Mouse (Mus musculus) limb, embryonic 14.5 days (tissue): ENCODE measurements around the gene Pmepa1. TPM values are rescaled to one million over a fixed set of nuclear protein-coding genes. Genes with fewer than 3 reads are reported as not detected.

Experiments used
- ATAC-seq: fragments of 200-750 bp; cut with Nextera tagmentation; 2 replicates; pipeline ENCODE4 v1.8.0; 2017; ENCODE audit warnings: low read depth, moderate number of reproducible peaks, moderate TSS enrichment; ENCODE audit not compliant: low FRiP score
- DNase-seq: peaks from one replicate; pipeline ENCODE4 v3.0.0-alpha.2; 2015; ENCODE audit warnings: low spot score
- H3K27ac ChIP-seq: fragments of 300-500 bp; sonication (generic); replicated peaks from 2 replicates; pipeline ENCODE4 v1.5.1; 2014; ENCODE audit warnings: low read depth, mild to moderate bottlenecking, low read length, moderate library complexity, mixed read lengths
- H3K27me3 ChIP-seq: fragments of 300-500 bp; sonication (generic); 2 replicates; pipeline ENCODE4 v1.6.1; 2014; ENCODE audit warnings: low read length, mixed read lengths; ENCODE audit not compliant: control insufficient read depth, insufficient read depth
- H3K36me3 ChIP-seq: fragments of 300-500 bp; sonication (generic); 2 replicates; pipeline ENCODE4 v1.6.1; 2014; ENCODE audit warnings: mild to moderate bottlenecking, low read length, moderate library complexity, mixed read lengths; ENCODE audit not compliant: control insufficient read depth, insufficient read depth
- H3K4me1 ChIP-seq: fragments of 300-500 bp; sonication (generic); 2 replicates; pipeline ENCODE4 v1.6.1; 2014; ENCODE audit warnings: antibody characterized with exemption, low read length, mixed read lengths; ENCODE audit not compliant: control insufficient read depth, insufficient read depth
- H3K4me2 ChIP-seq: fragments of 300-500 bp; sonication (generic); replicated peaks from 2 replicates; pipeline ENCODE4 v1.6.1; 2014; ENCODE audit warnings: low read depth, mild to moderate bottlenecking, low read length, moderate library complexity; ENCODE audit not compliant: severe bottlenecking
- H3K4me3 ChIP-seq: fragments of 300-500 bp; sonication (generic); replicated peaks from 2 replicates; pipeline ENCODE4 v1.5.1; 2014; ENCODE audit warnings: low read length
- H3K9ac ChIP-seq: fragments of 300-500 bp; sonication (generic); 2 replicates; pipeline ENCODE4 v1.6.1; 2014; ENCODE audit warnings: mild to moderate bottlenecking, low read depth, low read length, moderate library complexity; ENCODE audit not compliant: severe bottlenecking
- H3K9me3 ChIP-seq: fragments of 300-500 bp; sonication (generic); 2 replicates; pipeline ENCODE4 v1.6.1; 2016; ENCODE audit warnings: low read length; ENCODE audit not compliant: control insufficient read depth
- POLR2A ChIP-seq: fragments of 200-500 bp; IDR thresholded peaks from 2 replicates; pipeline ENCODE4 v1.8.0; 2012; ENCODE audit warnings: inconsistent platforms, mild to moderate bottlenecking, moderate library complexity, borderline replicate concordance; ENCODE audit not compliant: insufficient read depth, insufficient read length; ENCODE audit errors: extremely low read depth
- WGBS: fragments of 180-500 bp; shearing (Covaris S2); extraction: QIAGEN DNeasy Blood & Tissue Kit; methylation state at CpG from one replicate; pipeline ENCODE4 v1.1.7; 2014; 5-methylcytosine and 5-hydroxymethylcytosine counted together
- polyA plus RNA-seq, 2 experiments: library from polyadenylated mRNA; depleted of rRNA in 1 of 2; stranded (reverse) in 1 of 2; unstranded in 1 of 2; fragments of >200 nt; fragmentation: Nextera tagmentation in 1 of 2; extraction: Ambion mirVana in 1 of 2; gene quantifications; 2 replicates each; pipeline versions ENCODE4 v1.2.1 to v1.2.3; 2012 to 2014

The Pmepa1 gene
- polyA plus RNA-seq, 2 experiments, result 10.2 to 41.0 TPM

DNA sequence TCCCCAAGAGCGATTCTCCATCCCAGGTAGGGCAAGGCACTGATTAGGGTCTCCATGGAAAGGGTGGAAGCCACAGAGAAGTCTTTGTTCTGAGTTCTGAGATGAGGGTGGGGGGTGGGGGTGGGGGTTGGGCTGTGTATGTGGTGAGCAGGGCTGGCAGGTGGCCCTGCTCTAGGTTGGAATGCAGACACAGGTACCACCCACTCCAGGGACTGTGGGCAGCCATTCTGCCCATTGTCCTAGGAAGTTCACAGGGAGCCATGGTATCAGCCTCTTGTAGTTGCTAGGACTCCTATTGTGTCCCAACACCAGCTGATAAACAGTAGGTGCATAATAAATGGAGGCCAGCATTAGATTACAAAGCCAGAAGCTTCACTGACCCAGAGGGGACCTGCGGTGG is 29.1 kb downstream of the Pmepa1 start:
- Histone ChIP-seq H3K9ac (no peak overlapping the region), H3K27ac (no peak overlapping the region), H3K4me3 (no peak overlapping the region), H3K9me3 (no peaks in the 10 kb centered on the region), H3K36me3 (no peaks in the 10 kb centered on the region), H3K27me3 (no peaks in the 10 kb centered on the region), H3K4me2 (no peak overlapping the region), H3K4me1 (peaks cover 57% of the 10 kb centered on the region)
- no peak for TF ChIP-seq POLR2A
- WGBS, result 39% methylated on average over 2 of the region's 2 CpGs
- DNase-seq, result no peak
- no peak for ATAC-seq

DNA sequence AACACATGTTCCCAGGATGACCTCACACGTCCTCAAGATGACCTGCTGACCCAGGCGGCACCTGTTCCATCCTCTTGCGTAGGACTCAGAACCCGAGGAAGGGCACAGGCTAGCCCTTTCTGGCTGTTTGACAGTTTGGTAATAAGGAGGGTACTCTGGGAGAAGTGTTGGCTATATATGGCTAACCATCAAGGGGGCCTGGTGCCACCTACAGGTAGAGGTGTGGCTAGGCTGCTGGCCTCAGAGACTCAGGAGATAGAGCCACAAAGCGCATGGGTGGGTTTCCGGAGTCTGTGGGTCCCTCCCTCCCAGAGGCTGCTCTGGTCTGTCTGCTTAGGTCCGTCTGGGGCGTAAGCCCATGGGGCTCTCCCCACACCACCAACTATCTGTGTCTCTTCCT is 29.6 kb downstream of the Pmepa1 start:
- no peak overlapping the region for H3K9ac ChIP-seq
- H3K27ac ChIP-seq, result no peak overlapping the region
- no peak for DNase-seq
- no peaks in the 10 kb centered on the region for H3K36me3 ChIP-seq
- H3K27me3 ChIP-seq, result no peaks in the 10 kb centered on the region
- no peak overlapping the region for H3K4me2 ChIP-seq
- H3K4me1 ChIP-seq, result peaks cover 51% of the 10 kb centered on the region
- no peak overlapping the region for H3K4me3 ChIP-seq
- no peak for ATAC-seq
- H3K9me3 ChIP-seq, result no peaks in the 10 kb centered on the region
- TF ChIP-seq POLR2A, result no peak
- 69% methylated on average over 8 of the region's 8 CpGs for WGBS

DNA sequence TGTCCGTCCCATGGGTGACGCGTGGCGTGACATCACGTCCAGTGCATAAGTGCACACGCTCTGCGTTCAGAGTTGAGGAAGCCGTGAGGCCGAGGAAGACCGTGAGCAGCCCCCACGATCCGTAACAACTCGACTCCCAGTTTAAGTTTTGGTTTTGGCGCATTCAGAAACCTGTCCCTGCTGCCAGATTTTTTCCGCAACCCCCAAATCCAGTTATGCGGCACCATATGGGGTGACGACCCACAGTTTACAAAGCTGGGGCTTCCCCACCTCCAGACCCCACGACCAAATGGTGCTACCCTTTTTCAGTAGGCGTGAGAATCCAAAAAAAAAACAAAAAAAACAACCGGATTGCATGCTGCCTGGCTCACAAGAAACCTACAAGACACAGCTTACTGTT is 31.1 kb downstream of the Pmepa1 start:
- ATAC-seq, result no peak
- Histone ChIP-seq H3K4me3 (no peak overlapping the region), H3K27me3 (no peaks in the 10 kb centered on the region), H3K9ac (no peak overlapping the region), H3K4me1 (peaks cover 37% of the 10 kb centered on the region), H3K9me3 (no peaks in the 10 kb centered on the region), H3K27ac (no peak overlapping the region), H3K36me3 (no peaks in the 10 kb centered on the region), H3K4me2 (no peak overlapping the region)
- no peak for TF ChIP-seq POLR2A
- 84% methylated on average over 20 of the region's 20 CpGs for WGBS
- DNase-seq, result no peak

DNA sequence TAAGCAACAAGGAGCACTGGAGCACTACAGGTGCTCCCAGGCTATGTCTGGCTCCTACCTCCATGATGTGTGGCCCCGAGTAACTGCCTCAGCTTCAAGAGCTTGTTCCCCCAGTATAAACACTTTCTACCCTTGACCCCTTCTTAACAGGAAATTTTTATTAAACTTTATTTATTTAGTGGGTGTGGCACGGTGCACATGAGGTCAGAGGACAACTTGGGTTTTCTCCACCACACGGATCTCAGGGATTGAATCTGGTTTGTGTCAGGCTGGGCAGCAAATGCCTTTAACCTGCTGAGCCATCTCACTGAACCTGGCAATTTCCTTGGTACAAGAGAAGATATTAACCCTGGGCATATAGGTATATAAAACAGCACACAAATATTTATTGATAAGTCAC is 32.2 kb downstream of the Pmepa1 start:
- Histone ChIP-seq H3K27ac (no peak overlapping the region), H3K9me3 (no peaks in the 10 kb centered on the region), H3K4me3 (no peak overlapping the region), H3K4me2 (no peak overlapping the region), H3K9ac (no peak overlapping the region), H3K36me3 (no peaks in the 10 kb centered on the region), H3K4me1 (peaks cover 27% of the 10 kb centered on the region), H3K27me3 (no peaks in the 10 kb centered on the region)
- DNase-seq, result no peak
- 61% methylated on average over 3 of the region's 3 CpGs for WGBS
- TF ChIP-seq POLR2A, result no peak
- no peak for ATAC-seq

DNA sequence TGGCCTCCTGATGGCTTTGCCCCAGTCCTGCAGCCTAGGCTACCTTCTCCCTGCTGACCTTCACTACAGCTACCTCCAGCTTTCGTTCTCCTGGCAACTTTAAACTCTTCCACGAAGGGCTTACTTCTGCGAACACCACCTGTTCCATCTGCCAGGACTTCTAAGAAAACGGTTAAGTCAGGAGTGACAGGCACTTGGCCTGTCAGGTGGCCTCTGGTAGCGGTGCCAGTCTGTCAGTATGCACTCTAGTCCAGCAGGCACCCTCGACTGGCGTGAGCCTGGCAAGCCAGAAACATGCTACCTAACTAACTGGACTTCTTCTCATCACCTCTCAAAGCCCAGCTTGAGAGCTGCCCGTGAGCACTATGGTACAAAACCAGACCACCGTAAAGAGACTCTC is 32.7 kb downstream of the Pmepa1 start:
- no peak overlapping the region for H3K4me2 ChIP-seq
- TF ChIP-seq POLR2A, result no peak
- H3K27ac ChIP-seq, result no peak overlapping the region
- no peaks in the 10 kb centered on the region for H3K27me3 ChIP-seq
- peaks cover 31% of the 10 kb centered on the region for H3K4me1 ChIP-seq
- DNase-seq, result no peak
- no peak overlapping the region for H3K9ac ChIP-seq
- no peak overlapping the region for H3K4me3 ChIP-seq
- 68% methylated on average over 9 of the region's 9 CpGs for WGBS
- no peaks in the 10 kb centered on the region for H3K9me3 ChIP-seq
- no peak for ATAC-seq
- H3K36me3 ChIP-seq, result no peaks in the 10 kb centered on the region

DNA sequence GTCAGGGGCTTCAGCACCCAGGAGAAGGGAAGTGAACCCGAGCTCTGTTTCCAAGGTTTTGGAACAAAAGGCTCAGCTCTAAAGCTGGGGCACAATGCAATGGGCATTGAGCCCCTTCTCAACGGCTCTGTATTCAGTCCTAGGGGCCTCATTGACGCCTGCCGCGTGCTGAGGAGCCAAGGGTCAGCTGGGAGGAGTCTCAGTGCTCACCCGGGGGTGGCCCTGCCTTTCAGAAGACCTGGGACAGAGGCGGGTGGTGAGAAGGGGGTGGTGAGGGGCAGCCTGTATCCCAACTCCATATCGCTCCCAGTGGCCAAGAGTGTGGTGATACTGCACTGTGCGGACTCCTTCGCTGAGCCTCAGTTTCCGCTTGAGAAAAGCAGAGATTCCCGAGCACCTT is 33.5 kb downstream of the Pmepa1 start:
- no peak for DNase-seq
- no peak overlapping the region for H3K4me2 ChIP-seq
- TF ChIP-seq POLR2A, result no peak
- H3K9me3 ChIP-seq, result no peaks in the 10 kb centered on the region
- peak; percentile 27; the same call in 1 of the 2 replicates for ATAC-seq
- H3K9ac ChIP-seq, result no peak overlapping the region
- no peaks in the 10 kb centered on the region for H3K27me3 ChIP-seq
- no peak overlapping the region for H3K27ac ChIP-seq
- 32% methylated on average over 12 of the region's 12 CpGs for WGBS
- no peaks in the 10 kb centered on the region for H3K36me3 ChIP-seq
- H3K4me3 ChIP-seq, result no peak overlapping the region
- H3K4me1 ChIP-seq, result peaks cover 34% of the 10 kb centered on the region
